Mouse (Mus musculus): ENCODE measurements around the gene Gm29797. TPM values are rescaled to one million over a fixed set of nuclear protein-coding genes. Genes with fewer than 3 reads are reported as not detected.

The Gm29797 gene
- polyA plus RNA-seq, 1 experiment = not detected

- Histone ChIP-seq H3K4me1 (ENCODE audit: control insufficient read depth) (no peaks in the 10 kb centered on the region), H3K9me3 (ENCODE audit: control insufficient read depth, low read length) (no peaks in the 10 kb centered on the region), H3K36me3 (ENCODE audit: control insufficient read depth) (peaks cover 92% of the 10 kb centered on the region), H3K27me3 (ENCODE audit: control insufficient read depth) (no peaks in the 10 kb centered on the region), H3K4me3 (replicated peaks) (no peak overlapping the region)
- TF ChIP-seq TAL1 (IDR thresholded peaks at IDR 0.05; ENCODE audit: low read length) (no peak), GATA1 (IDR thresholded peaks at IDR 0.05; ENCODE audit: low read length) (no peak)
These were observed 7.9 kb upstream of the Gm29797 start for GRCm38 (mm10) chr2:181648926-181649325.

- Histone ChIP-seq H3K36me3 (ENCODE audit: control insufficient read depth) (peaks cover 87% of the 10 kb centered on the region), H3K4me1 (ENCODE audit: control insufficient read depth) (no peaks in the 10 kb centered on the region), H3K4me3 (replicated peaks) (no peak overlapping the region), H3K27me3 (ENCODE audit: control insufficient read depth) (no peaks in the 10 kb centered on the region), H3K9me3 (ENCODE audit: control insufficient read depth, low read length) (no peaks in the 10 kb centered on the region)
- TF ChIP-seq GATA1 (IDR thresholded peaks at IDR 0.05; ENCODE audit: low read length) (no peak), TAL1 (IDR thresholded peaks at IDR 0.05; ENCODE audit: low read length) (no peak)
These were observed 3.8 kb upstream of the Gm29797 start for GRCm38 (mm10) chr2:181653065-181653464.

- H3K36me3 ChIP-seq (ENCODE audit: control insufficient read depth) = peaks cover 84% of the 10 kb centered on the region
- TF ChIP-seq GATA1 (IDR thresholded peaks at IDR 0.05; ENCODE audit: low read length) (no peak), TAL1 (IDR thresholded peaks at IDR 0.05; ENCODE audit: low read length) (no peak)
- no peaks in the 10 kb centered on the region for H3K4me1 ChIP-seq (ENCODE audit: control insufficient read depth)
- no peak overlapping the region for H3K4me3 ChIP-seq (replicated peaks)
- H3K27me3 ChIP-seq (ENCODE audit: control insufficient read depth) = no peaks in the 10 kb centered on the region
- no peaks in the 10 kb centered on the region for H3K9me3 ChIP-seq (ENCODE audit: control insufficient read depth, low read length)
These were observed 3.3 kb upstream of the Gm29797 start for GRCm38 (mm10) chr2:181653523-181653922.

GRCm38 (mm10) chr2:181657441-181657840, 607 bp downstream of the Gm29797 start:
- peaks cover 6% of the 10 kb centered on the region for H3K4me1 ChIP-seq (ENCODE audit: control insufficient read depth)
- H3K9me3 ChIP-seq (ENCODE audit: control insufficient read depth, low read length) = no peaks in the 10 kb centered on the region
- no peak overlapping the region for H3K4me3 ChIP-seq (replicated peaks)
- no peaks in the 10 kb centered on the region for H3K27me3 ChIP-seq (ENCODE audit: control insufficient read depth)
- peaks cover 50% of the 10 kb centered on the region for H3K36me3 ChIP-seq (ENCODE audit: control insufficient read depth)
- no peak for TF ChIP-seq TAL1 (IDR thresholded peaks at IDR 0.05; ENCODE audit: low read length)
- no peak for TF ChIP-seq GATA1 (IDR thresholded peaks at IDR 0.05; ENCODE audit: low read length)

- Histone ChIP-seq H3K36me3 (ENCODE audit: control insufficient read depth) (peaks cover 39% of the 10 kb centered on the region), H3K9me3 (ENCODE audit: control insufficient read depth, low read length) (no peaks in the 10 kb centered on the region), H3K4me3 (replicated peaks) (no peak overlapping the region), H3K27me3 (ENCODE audit: control insufficient read depth) (no peaks in the 10 kb centered on the region), H3K4me1 (ENCODE audit: control insufficient read depth) (peaks cover 6% of the 10 kb centered on the region)
- TF ChIP-seq GATA1 (IDR thresholded peaks at IDR 0.05; ENCODE audit: low read length) = no peak
- no peak for TF ChIP-seq TAL1 (IDR thresholded peaks at IDR 0.05; ENCODE audit: low read length)
These were observed 1.7 kb downstream of the Gm29797 start for GRCm38 (mm10) chr2:181658528-181658927.

GRCm38 (mm10) chr2:181658930-181659555, 2.2 kb downstream of the Gm29797 start:
- no peak for TF ChIP-seq GATA1 (IDR thresholded peaks at IDR 0.05; ENCODE audit: low read length)
- TF ChIP-seq TAL1 (IDR thresholded peaks at IDR 0.05; ENCODE audit: low read length) = no peak
- Histone ChIP-seq H3K4me3 (replicated peaks) (no peak overlapping the region), H3K4me1 (ENCODE audit: control insufficient read depth) (peaks cover 6% of the 10 kb centered on the region), H3K9me3 (ENCODE audit: control insufficient read depth, low read length) (no peaks in the 10 kb centered on the region), H3K27me3 (ENCODE audit: control insufficient read depth) (no peaks in the 10 kb centered on the region), H3K36me3 (ENCODE audit: control insufficient read depth) (peaks cover 34% of the 10 kb centered on the region)

- H3K4me3 ChIP-seq (replicated peaks) = no peak overlapping the region
- peaks cover 6% of the 10 kb centered on the region for H3K4me1 ChIP-seq (ENCODE audit: control insufficient read depth)
- H3K9me3 ChIP-seq (ENCODE audit: control insufficient read depth, low read length) = no peaks in the 10 kb centered on the region
- H3K27me3 ChIP-seq (ENCODE audit: control insufficient read depth) = no peaks in the 10 kb centered on the region
- H3K36me3 ChIP-seq (ENCODE audit: control insufficient read depth) = peaks cover 29% of the 10 kb centered on the region
- TF ChIP-seq GATA1 (IDR thresholded peaks at IDR 0.05; ENCODE audit: low read length) (no peak), TAL1 (IDR thresholded peaks at IDR 0.05; ENCODE audit: low read length) (no peak)
These were observed 2.8 kb downstream of the Gm29797 start for GRCm38 (mm10) chr2:181659609-181660055.

- H3K4me1 ChIP-seq (ENCODE audit: control insufficient read depth) = peaks cover 6% of the 10 kb centered on the region
- no peak overlapping the region for H3K4me3 ChIP-seq (replicated peaks)
- no peak for TF ChIP-seq TAL1 (IDR thresholded peaks at IDR 0.05; ENCODE audit: low read length)
- TF ChIP-seq GATA1 (IDR thresholded peaks at IDR 0.05; ENCODE audit: low read length) = no peak
- peaks cover 1% of the 10 kb centered on the region for H3K27me3 ChIP-seq (ENCODE audit: control insufficient read depth)
- no peaks in the 10 kb centered on the region for H3K9me3 ChIP-seq (ENCODE audit: control insufficient read depth, low read length)
- peaks cover 2% of the 10 kb centered on the region for H3K36me3 ChIP-seq (ENCODE audit: control insufficient read depth)
These were observed 5.9 kb downstream of the Gm29797 start for GRCm38 (mm10) chr2:181662620-181663297.

- Histone ChIP-seq H3K9me3 (ENCODE audit: control insufficient read depth, low read length) (no peaks in the 10 kb centered on the region), H3K4me3 (replicated peaks) (no peak overlapping the region), H3K36me3 (ENCODE audit: control insufficient read depth) (no peaks in the 10 kb centered on the region; the same call in 1 of the 2 replicates), H3K4me1 (ENCODE audit: control insufficient read depth) (peaks cover 6% of the 10 kb centered on the region), H3K27me3 (ENCODE audit: control insufficient read depth) (peaks cover 6% of the 10 kb centered on the region)
- TF ChIP-seq TAL1 (IDR thresholded peaks at IDR 0.05; ENCODE audit: low read length) (no peak), GATA1 (IDR thresholded peaks at IDR 0.05; ENCODE audit: low read length) (no peak)
These were observed 6.4 kb downstream of the Gm29797 start for GRCm38 (mm10) chr2:181663298-181663630.
